Mouse (Mus musculus) testis, adult 2 months (tissue): Measurements from ENCODE around the gene Ndufb4. TPM values are rescaled to one million over a fixed set of nuclear protein-coding genes. Genes with fewer than 3 reads are reported as not detected.

Experiments
- H3K27ac ChIP-seq: fragments of 200-500 bp; 2 replicates; pipeline ENCODE4 v1.5.1; 2012; ENCODE audit warnings: low read depth, low read length; ENCODE audit not compliant: control insufficient read depth, insufficient read depth
- H3K27me3 ChIP-seq: fragments of 200-500 bp; 2 replicates; pipeline ENCODE4 v1.6.1; 2012; ENCODE audit warnings: mild to moderate bottlenecking, low read length, moderate library complexity; ENCODE audit not compliant: control insufficient read depth, insufficient read depth
- H3K36me3 ChIP-seq: fragments of 200-500 bp; 2 replicates; pipeline ENCODE4 v1.6.1; 2012; ENCODE audit warnings: mild to moderate bottlenecking, low read length; ENCODE audit not compliant: control insufficient read depth, insufficient read depth
- H3K4me1 ChIP-seq: fragments of 200-500 bp; 2 replicates; pipeline ENCODE4 v1.6.1; 2012; ENCODE audit warnings: low read length; ENCODE audit not compliant: control insufficient read depth, insufficient read depth
- H3K4me3 ChIP-seq: fragments of 200-500 bp; 2 replicates; pipeline ENCODE4 v1.5.1; 2012; ENCODE audit warnings: low read depth, mild to moderate bottlenecking, low read length, moderate library complexity, mixed read lengths; ENCODE audit not compliant: control insufficient read depth
- CTCF ChIP-seq: fragments of 200-500 bp; IDR thresholded peaks from 2 replicates; pipeline ENCODE4 v1.5.1; 2012; ENCODE audit warnings: low read depth, mild to moderate bottlenecking, inconsistent platforms, low read length, moderate library complexity; ENCODE audit not compliant: control insufficient read depth, insufficient read depth, insufficient replicate concordance
- POLR2A ChIP-seq: fragments of 200-500 bp; IDR thresholded peaks from 2 replicates; pipeline ENCODE4 v1.6.1; 2012; ENCODE audit warnings: low read depth, mild to moderate bottlenecking, inconsistent platforms, low read length, moderate library complexity; ENCODE audit not compliant: control insufficient read depth
- polyA plus RNA-seq: library from polyadenylated mRNA; depleted of rRNA; stranded (reverse); fragments of >200 nt; gene quantifications from 2 replicates; pipeline ENCODE4 v1.2.3, GENCODE M21; 2012

Ndufb4 gene
- polyA plus RNA-seq, 1 experiment, result 74.9 TPM

GRCm38 (mm10) chr16:37684634-37685441 lies 30.6 kb upstream of the Ndufb4 start:
- Histone ChIP-seq H3K27ac (peak overlapping the region; percentile 51), H3K4me1 (peaks cover 14% of the 10 kb centered on the region), H3K27me3 (no peaks in the 10 kb centered on the region), H3K4me3 (peak overlapping the region; percentile 69), H3K36me3 (no peaks in the 10 kb centered on the region)
- TF ChIP-seq CTCF (peak; percentile 63; the same call in 1 of the 2 replicates), POLR2A (no peak)

GRCm38 (mm10) chr16:37684259-37684633 lies 30.0 kb upstream of the Ndufb4 start:
- TF ChIP-seq POLR2A (no peak), CTCF (no peak)
- peak overlapping the region; percentile 32; the same call in 1 of the 2 replicates for H3K27ac ChIP-seq
- no peaks in the 10 kb centered on the region for H3K27me3 ChIP-seq
- peak overlapping the region; percentile 4; the same call in 1 of the 2 replicates for H3K4me3 ChIP-seq
- H3K4me1 ChIP-seq, result peaks cover 13% of the 10 kb centered on the region
- H3K36me3 ChIP-seq, result no peaks in the 10 kb centered on the region

GRCm38 (mm10) chr16:37683154-37684130 lies 29.2 kb upstream of the Ndufb4 start:
- Histone ChIP-seq H3K36me3 (no peaks in the 10 kb centered on the region), H3K4me3 (no peak overlapping the region), H3K4me1 (peaks cover 13% of the 10 kb centered on the region), H3K27ac (peak overlapping the region; percentile 63), H3K27me3 (no peaks in the 10 kb centered on the region)
- TF ChIP-seq POLR2A (no peak), CTCF (no peak)

GRCm38 (mm10) chr16:37682309-37682975 lies 28.2 kb upstream of the Ndufb4 start:
- Histone ChIP-seq H3K4me3 (no peak overlapping the region), H3K4me1 (peaks cover 13% of the 10 kb centered on the region), H3K27ac (no peak overlapping the region), H3K36me3 (no peaks in the 10 kb centered on the region), H3K27me3 (no peaks in the 10 kb centered on the region)
- TF ChIP-seq POLR2A (no peak), CTCF (peak; percentile 67; the same call in 1 of the 2 replicates)

GRCm38 (mm10) chr16:37680831-37681230 lies 26.6 kb upstream of the Ndufb4 start:
- H3K4me3 ChIP-seq, result no peak overlapping the region
- H3K36me3 ChIP-seq, result no peaks in the 10 kb centered on the region
- TF ChIP-seq POLR2A (no peak), CTCF (no peak)
- H3K27me3 ChIP-seq, result no peaks in the 10 kb centered on the region
- H3K27ac ChIP-seq, result no peak overlapping the region
- peaks cover 16% of the 10 kb centered on the region for H3K4me1 ChIP-seq

- Histone ChIP-seq H3K4me3 (no peak overlapping the region), H3K4me1 (peaks cover 15% of the 10 kb centered on the region), H3K27me3 (no peaks in the 10 kb centered on the region), H3K27ac (no peak overlapping the region), H3K36me3 (no peaks in the 10 kb centered on the region)
- TF ChIP-seq CTCF (no peak), POLR2A (no peak)
These were observed 26.0 kb upstream of the Ndufb4 start for GRCm38 (mm10) chr16:37680216-37680615.
